Mouse (Mus musculus): ENCODE results near the gene Lrrc28. TPM values are rescaled to one million over a fixed set of nuclear protein-coding genes. Genes with fewer than 3 reads are reported as not detected.

The Lrrc28 gene
- total RNA-seq, 2 experiments from 2014 or later: 36.9 to 38.1 TPM

DNA sequence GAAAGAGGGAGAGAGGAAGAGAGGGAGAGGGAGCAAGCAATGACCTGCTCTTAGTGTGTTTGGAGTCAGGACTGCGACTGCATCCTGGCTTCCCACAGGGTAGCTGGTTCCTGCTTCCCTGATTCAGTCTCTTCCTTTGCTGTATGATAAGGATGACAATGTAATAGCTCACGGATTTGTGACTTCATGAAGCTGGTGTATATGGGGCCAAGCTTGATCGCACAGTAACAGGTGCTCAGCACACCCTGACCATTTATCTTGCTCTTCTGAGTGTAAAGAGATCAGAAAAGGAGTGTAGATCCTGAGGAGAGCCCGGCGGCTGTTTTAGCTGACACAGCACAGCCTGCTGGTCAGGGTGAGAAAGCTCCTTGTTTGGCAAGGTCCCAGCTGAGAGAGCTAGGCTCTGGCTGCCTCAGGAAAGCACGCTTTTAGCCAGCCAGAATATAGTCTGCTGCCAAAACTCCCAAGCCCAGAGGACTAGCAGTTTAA, 96.0 kb downstream of the Lrrc28 start:
- Histone ChIP-seq H3K4me3 (no peak overlapping the region), H3K27ac (no peak overlapping the region; the same call in 1 of the 2 replicates)
- DNase-seq (ENCODE audit: extremely low spot score in 1 of 2, low spot score in 2 of 2): peak; percentile 69 to 75
- TF ChIP-seq CTCF (IDR thresholded peaks at IDR 0.05): peak; percentile 68
- intact Hi-C loops (cut with DNase I): loop anchor here (5.0 kb wide), 3 partner anchors 78 to 307 kb away; partner anchors contain the start of gene Mef2a

DNA sequence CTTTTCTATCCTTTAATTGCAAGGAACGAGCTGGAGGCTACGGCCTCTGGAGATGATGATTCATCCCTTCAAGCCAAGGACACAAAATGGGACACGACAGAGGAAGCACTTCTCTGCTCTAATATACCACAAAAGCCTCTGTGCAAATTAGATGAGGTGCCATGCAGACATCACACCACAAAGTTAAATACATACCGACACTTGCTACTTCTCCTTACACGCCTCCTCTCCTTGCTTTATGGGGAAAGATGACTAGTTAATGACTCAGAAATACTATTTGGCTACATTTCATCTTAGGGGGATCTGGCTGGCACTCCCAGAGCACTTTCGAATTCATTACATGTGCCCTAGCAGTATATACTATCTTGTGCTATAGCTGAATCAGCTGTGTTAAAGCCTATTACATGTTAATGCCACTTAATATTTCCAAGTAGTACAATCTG, 96.4 kb downstream of the Lrrc28 start:
- no peak for TF ChIP-seq CTCF (IDR thresholded peaks at IDR 0.05)
- intact Hi-C loops (cut with DNase I): loop anchor here (5.0 kb wide), 3 partner anchors 79 to 306 kb away; partner anchors contain the start of gene Mef2a
- no peak for DNase-seq (ENCODE audit: extremely low spot score in 1 of 2, low spot score in 2 of 2)
- H3K4me3 ChIP-seq: no peak overlapping the region
- no peak overlapping the region for H3K27ac ChIP-seq

DNA sequence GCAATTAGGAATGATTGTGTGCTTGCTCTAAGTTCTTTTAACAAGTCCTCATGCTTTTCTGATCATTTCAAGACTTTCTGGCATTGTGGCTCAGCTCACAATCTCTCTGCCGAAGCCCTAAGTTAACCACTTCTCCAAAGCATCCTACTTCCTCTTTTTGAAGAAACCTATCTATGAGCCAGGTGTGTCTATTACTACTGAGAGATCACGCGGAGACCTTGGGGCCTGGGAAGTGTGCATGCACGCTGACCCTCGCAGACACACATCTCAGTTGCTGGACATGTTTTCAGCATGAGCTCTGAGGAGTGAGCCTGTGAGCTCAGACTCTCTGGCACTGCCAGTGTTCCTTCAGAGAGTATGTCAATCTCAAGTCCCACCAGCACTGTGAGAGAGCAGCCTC, 98.8 kb downstream of the Lrrc28 start:
- H3K27ac ChIP-seq: no peak overlapping the region
- intact Hi-C loops (cut with DNase I): loop anchor here (5.0 kb wide), 3 partner anchors 81 to 304 kb away; partner anchors contain the start of gene Mef2a

DNA sequence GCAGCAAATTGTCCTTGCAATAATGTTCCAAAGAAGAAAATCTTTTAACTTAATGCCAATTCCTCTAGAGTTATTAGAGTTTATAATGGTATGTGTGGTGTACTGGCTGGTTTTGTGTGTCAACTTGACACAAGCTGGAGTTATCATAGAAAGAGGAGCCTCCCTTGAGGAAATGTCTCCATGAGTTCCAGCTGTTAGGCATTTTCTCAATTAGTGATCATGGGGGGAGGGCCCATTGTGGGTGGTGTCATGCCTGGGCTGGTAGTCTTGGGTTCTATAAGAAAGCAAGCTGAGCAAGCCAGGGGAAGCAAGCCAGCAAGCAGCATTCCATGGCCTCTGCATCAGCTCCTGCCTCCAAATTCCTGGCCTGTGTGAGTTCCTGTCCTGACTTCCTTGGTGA, 100.5 kb downstream of the Lrrc28 start:
- TF ChIP-seq CTCF (IDR thresholded peaks at IDR 0.05): no peak
- Histone ChIP-seq H3K27ac (no peak overlapping the region), H3K4me3 (no peak overlapping the region)
- DNase-seq (ENCODE audit: extremely low spot score in 1 of 2, low spot score in 2 of 2): no peak
- intact Hi-C loops (cut with DNase I): no loop called here

More for the DNA sequence above, 98.8 kb downstream of the Lrrc28 start:
- DNase-seq (ENCODE audit: extremely low spot score in 1 of 2, low spot score in 2 of 2): no peak
- no peak for TF ChIP-seq CTCF (IDR thresholded peaks at IDR 0.05)
- no peak overlapping the region for H3K4me3 ChIP-seq

DNA sequence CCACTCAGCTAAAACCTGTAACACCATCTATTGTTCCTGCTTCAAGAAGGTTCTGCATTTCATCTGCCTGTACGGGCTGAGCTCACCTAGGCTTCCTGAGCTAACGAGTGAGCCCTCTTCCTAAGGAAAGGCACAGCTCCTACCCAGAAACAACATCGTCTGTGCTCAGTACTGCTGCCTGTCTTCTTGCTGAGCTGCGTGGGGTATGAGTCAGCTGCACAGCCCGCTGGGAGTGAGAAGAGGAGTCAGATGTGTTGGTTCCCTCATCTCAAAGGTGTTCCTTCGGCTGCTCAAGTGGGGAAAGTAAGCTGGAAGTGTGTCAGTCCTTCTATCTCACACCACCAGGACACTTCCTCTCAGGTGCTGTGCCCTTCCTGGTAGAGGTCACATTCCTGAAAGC, 101.4 kb downstream of the Lrrc28 start:
- TF ChIP-seq CTCF (IDR thresholded peaks at IDR 0.05): no peak
- intact Hi-C loops (cut with DNase I): no loop called here
- H3K27ac ChIP-seq: no peak overlapping the region
- no peak overlapping the region for H3K4me3 ChIP-seq
- DNase-seq (ENCODE audit: extremely low spot score in 1 of 2, low spot score in 2 of 2): peak in 1 of 2 experiments; percentile 33

DNA sequence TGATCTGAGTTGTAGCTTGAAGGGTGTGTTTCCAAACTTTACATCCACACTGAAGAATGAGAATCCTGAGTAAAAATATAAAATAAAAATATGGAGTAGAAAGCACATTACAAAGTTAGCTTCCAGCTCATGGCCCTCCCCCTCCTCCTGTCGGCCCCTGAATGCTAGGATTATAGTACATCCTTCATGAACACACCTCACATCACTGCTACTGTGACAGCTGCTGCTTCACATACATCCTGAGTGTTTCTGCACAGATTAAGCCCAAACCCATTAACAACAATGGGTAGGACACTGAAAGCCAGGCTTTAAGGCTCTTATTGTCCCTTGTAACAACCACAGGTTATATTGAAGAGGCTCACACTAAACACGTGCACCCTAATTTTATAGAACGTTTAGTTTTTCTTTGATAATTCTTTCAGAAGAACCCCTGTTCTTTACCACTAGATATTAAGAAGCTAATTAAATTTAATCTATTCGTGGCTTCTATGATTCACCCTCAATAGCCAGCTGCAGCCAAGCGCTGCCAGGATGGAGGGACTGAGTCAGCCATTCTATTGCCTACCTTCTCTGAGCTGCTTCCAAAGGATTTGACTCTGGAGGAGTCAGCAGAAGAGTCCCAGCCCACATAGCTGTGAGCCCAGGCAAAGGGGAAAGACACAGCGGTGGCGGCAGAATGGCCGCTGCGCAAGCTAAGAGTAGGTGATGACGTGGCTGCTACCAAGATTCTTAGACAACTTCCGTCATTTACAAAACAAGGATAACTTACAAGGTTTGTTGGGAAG, 108.3 kb downstream of the Lrrc28 start:
- H3K4me3 ChIP-seq: no peak overlapping the region
- intact Hi-C loops (cut with DNase I): no loop called here
- DNase-seq (ENCODE audit: extremely low spot score in 1 of 2, low spot score in 2 of 2): no peak
- H3K27ac ChIP-seq: no peak overlapping the region
- no peak for TF ChIP-seq CTCF (IDR thresholded peaks at IDR 0.05)

DNA sequence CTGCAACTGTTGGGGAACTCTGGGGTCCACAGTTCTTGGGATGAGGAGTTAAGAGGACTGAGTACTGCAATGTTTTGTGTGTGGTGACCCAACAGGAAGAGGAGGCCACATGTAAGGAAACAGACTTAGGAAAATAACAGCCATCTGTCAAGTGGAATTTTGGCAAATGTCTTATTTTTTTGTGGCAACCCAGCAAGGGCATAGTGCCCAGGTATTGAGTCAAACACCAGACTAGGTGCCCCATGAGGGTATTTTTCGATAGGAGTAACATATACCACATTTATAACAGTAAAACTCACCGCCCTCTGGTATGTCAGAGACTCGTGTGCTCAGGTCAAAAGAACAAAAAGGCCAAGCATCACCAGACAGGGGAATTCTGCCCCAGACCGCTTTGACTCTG, 109.1 kb downstream of the Lrrc28 start:
- no peak for TF ChIP-seq CTCF (IDR thresholded peaks at IDR 0.05)
- intact Hi-C loops (cut with DNase I): no loop called here
- DNase-seq (ENCODE audit: extremely low spot score in 1 of 2, low spot score in 2 of 2): no peak

DNA sequence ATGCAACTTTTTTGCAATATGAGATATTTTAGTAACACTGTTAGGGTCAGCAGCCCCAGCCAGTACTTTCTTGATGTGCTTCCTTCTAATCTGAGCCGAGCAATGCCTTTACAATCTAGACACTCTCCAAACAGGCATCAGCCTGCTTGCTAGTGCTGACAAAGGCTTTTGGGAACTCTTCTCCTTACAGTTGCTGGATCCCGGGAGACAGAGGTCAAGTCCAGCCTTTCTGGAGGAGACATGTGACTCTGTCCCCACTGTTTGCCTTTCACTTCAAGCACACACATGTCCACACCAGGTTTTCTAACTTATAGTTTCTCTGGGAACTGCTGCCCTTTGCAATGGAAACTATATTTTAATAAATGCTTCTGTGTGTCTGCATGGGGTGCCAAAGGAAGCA, 114.1 kb downstream of the Lrrc28 start:
- H3K27ac ChIP-seq: no peak overlapping the region
- DNase-seq (ENCODE audit: extremely low spot score in 1 of 2, low spot score in 2 of 2): no peak
- H3K4me3 ChIP-seq: no peak overlapping the region
- intact Hi-C loops (cut with DNase I): no loop called here
- no peak for TF ChIP-seq CTCF (IDR thresholded peaks at IDR 0.05)

More for the DNA sequence above, 109.1 kb downstream of the Lrrc28 start:
- no peak overlapping the region for H3K4me3 ChIP-seq
- no peak overlapping the region for H3K27ac ChIP-seq

DNA sequence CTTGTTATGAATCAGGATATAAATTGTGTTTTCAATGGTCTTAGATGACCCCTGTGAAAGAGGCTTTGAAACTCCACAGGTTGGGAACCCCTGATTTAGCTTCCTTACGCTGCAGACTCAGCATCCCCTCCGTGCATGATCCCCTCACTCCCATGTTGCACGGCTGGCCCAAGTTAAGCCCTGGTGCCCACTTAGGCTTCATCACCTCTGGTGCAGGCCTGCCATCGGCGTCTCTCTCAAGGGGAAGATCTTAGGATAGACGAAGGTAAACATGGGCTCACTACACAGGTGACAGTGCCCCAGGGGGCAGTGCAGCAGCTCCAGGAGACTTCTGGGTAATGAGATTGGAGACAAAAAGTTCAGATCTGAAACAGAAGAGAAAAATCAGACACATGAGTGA, 115.7 kb downstream of the Lrrc28 start:
- DNase-seq (ENCODE audit: extremely low spot score in 1 of 2, low spot score in 2 of 2): no peak
- intact Hi-C loops (cut with DNase I): loop anchor here (5.0 kb wide), 1 partner anchor 157 kb away; the partner anchor contains the start of gene Mef2a
- Histone ChIP-seq H3K4me3 (no peak overlapping the region), H3K27ac (no peak overlapping the region; the same call in 1 of the 2 replicates)
- TF ChIP-seq CTCF (IDR thresholded peaks at IDR 0.05): no peak

DNA sequence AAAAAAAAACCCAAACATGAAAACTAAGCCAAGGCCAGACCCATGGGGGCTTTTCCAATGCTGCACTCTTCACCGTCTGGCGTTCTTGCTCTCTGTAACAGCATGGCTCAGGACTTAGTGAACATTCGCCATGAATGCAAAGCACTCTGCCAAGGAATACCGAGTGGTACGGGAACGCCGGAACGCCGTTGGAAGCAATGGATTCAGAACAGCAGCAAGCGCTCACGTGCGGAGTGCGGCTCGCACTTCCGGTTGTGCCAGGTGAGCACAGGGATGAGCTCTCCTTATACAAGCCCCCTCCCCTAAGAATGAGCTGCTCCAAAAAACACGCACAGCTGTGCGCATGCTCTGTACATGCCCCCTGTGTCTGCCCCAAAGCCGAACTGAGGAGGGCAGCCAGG, 116.2 kb downstream of the Lrrc28 start:
- DNase-seq (ENCODE audit: extremely low spot score in 1 of 2, low spot score in 2 of 2): no peak
- H3K27ac ChIP-seq: peak overlapping the region; percentile 47; the same call in 1 of the 2 replicates

DNA sequence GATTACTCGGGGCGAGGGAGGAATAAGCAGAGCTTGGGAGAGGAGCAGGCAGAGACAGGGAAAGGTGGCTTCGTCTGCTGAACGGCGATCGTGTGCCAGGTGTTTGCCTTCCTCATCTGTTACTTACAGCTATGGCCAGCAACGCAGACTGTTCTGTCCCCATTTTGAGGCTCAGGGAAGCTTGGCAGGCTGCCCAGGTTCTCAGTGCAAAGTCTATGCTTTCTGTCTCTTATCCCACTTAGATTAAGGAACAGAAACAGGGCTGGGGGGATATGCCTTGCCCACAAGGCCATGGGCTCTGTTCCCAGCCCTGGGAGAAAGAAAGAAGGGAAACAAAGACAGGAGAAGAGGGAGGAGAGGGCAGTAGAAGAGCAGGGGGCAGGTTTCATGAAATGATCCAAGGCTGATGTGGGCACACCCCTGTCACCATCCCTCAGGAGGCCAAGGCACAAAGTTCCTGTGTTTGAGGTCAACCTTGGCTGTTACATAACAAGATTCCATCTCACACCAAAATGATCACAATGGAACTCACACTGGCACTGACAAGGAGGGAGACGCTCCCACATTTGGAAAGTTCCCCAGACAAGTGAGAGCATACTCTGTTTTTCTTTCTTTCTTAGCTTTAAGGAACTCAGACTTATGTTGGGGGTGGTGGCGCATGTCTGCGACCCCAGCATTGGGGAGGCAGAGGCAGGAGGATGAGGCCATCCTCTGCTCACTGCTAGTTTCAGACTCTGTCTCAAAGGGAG, 116.8 kb downstream of the Lrrc28 start:
- Histone ChIP-seq H3K27ac (peak overlapping the region; percentile 47; the same call in 1 of the 2 replicates), H3K4me3 (no peak overlapping the region)
- intact Hi-C loops (cut with DNase I): loop anchor here (5.0 kb wide), 1 partner anchor 156 kb away; the partner anchor contains the start of gene Mef2a
- no peak for TF ChIP-seq CTCF (IDR thresholded peaks at IDR 0.05)
- DNase-seq (ENCODE audit: extremely low spot score in 1 of 2, low spot score in 2 of 2): peak; percentile 54 to 72

More for the DNA sequence above, 116.2 kb downstream of the Lrrc28 start:
- no peak for TF ChIP-seq CTCF (IDR thresholded peaks at IDR 0.05)
- H3K4me3 ChIP-seq: no peak overlapping the region
- intact Hi-C loops (cut with DNase I): loop anchor here (5.0 kb wide), 1 partner anchor 157 kb away; the partner anchor contains the start of gene Mef2a
